Mouse (Mus musculus): ENCODE results near the gene Vmn2r42.
"Not testable (repeated sequence)": the region's sequence is repeated elsewhere in the genome, so short reads cannot be mapped to it uniquely, and the experiment has no call there.

The Vmn2r42 gene

DNA sequence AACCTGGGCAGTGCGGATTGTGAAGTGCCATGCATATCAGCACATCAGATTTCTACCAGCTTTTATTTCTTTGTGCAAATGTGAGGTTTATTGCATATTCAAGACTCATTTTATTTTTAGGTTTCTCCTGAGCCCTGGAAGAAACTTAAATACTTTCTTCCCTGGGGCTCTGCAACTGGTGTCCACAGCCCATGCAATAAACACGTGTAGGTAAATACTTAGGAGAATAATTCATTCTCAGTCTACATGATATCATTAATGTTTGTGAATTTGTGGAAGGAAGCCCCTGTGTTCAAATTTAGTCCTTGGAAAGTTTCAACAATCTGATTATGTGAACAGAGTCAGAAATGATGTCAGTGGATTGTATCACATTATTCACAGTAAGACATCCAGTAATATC lies at the start of gene Vmn2r42:
Vmn2r42 (minus strand) TSS at position 101 of the 400 bp plus-strand sequence.
- DNase-seq, result not testable (repeated sequence)

DNA sequence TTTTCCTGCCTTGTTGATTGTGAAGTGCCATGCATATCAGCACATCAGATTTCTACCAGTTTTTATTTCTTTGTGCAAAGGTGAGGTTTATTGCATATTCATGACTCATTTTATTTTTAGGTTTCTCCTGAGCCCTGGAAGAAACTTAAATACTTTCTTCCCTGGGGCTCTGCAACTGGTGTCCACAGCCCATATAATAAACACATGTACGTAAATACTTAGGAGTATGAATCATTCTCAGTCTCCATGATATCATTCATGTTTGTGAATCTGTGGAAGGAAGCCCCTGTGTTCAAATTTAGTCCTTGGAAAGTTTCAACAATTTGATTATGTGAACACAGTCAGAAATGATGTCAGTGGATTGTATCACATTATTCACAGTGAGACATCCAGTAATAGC lies 38.6 kb downstream of the Vmn2r42 start, which contains the start of gene Vmn2r41:
Vmn2r41 (minus strand) TSS at position 101 of the 400 bp plus-strand sequence.
- DNase-seq, result not testable (repeated sequence)

Measured in heart, adult 11 months (tissue).